Mouse (Mus musculus): ENCODE measurements around the gene Cyp27a1.

The Cyp27a1 gene

GRCm38 (mm10) chr1:74713099-74713858, at the start of gene Cyp27a1:
TSS of gene Cyp27a1 (plus strand) at chr1:74713574.
- DNase-seq (ENCODE audit: low spot score): peak; percentile 84

GRCm38 (mm10) chr1:74665153-74665552, 48.2 kb upstream of the Cyp27a1 start:
- no peak for DNase-seq (ENCODE audit: low spot score)

GRCm38 (mm10) chr1:74668371-74668770, 45.0 kb upstream of the Cyp27a1 start:
- no peak for DNase-seq (ENCODE audit: low spot score)

GRCm38 (mm10) chr1:74672731-74673130, 40.6 kb upstream of the Cyp27a1 start:
- DNase-seq (ENCODE audit: low spot score): no peak

DNA sequence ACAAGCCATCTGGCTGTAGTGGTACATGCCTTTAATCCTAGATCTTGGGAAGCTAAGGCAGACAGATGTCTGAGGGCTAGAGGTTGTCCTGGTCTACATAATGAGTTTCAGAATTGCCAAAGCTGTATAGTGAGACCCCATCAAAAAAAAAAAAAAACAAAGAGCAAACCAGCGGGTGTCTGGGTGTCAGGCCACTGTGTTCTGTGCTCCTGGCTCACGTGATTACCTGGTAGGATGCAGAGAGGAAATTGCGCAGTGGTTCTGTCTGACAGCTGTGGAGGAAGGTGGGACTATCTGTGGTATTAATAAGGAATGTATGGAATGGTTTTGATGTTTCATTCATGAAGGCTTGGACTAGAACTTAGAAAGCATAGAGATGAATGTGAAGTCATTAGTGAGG, 36.5 kb upstream of the Cyp27a1 start:
- no peak for DNase-seq (ENCODE audit: low spot score)

- DNase-seq (ENCODE audit: low spot score): no peak
These were observed 35.5 kb upstream of the Cyp27a1 start for GRCm38 (mm10) chr1:74677843-74678242.

GRCm38 (mm10) chr1:74687131-74687530, 26.2 kb upstream of the Cyp27a1 start:
- DNase-seq (ENCODE audit: low spot score): no peak

GRCm38 (mm10) chr1:74693891-74694583, 19.3 kb upstream of the Cyp27a1 start:
- DNase-seq (ENCODE audit: low spot score): no peak

DNA sequence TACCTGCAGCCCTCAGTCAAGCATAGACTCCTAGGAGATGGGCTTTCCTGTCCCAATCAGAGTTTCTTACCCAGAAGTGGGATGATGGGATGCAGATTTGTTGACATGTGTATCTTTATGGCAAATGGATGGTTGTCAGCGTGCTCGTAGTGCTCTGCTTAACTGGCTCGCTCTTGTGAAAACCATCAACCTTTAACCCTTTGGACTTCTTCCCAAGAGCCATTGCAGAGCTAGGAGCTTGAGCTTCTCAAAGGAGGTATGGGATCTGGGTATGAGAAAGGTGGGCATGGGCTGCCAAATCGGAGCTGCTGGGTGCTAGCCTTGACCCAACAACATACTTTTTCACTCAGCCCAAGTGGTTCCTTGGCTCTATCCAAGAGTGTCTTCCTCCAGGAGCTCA, 17.5 kb upstream of the Cyp27a1 start:
- DNase-seq (ENCODE audit: low spot score): no peak

DNA sequence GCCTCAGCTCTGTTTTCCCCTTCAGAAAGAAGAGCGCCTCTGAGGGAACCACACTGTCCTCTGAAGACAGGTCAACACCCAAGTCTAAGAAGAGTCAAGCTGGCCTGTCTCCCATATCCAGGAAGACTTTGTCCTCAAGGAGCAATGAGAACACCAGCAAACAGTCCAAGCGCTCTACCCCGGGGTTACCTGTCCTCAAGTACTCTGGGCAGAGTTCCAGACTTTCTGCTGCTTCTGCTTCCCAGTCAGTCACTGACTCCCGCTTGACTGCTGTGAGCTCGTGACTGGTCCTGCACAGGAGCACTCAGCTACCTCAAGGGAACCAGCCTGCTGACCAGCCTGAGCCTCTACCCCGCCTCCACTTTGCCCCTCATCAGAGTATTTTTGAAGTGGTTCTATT, 16.0 kb upstream of the Cyp27a1 start:
- DNase-seq (ENCODE audit: low spot score): no peak

DNA sequence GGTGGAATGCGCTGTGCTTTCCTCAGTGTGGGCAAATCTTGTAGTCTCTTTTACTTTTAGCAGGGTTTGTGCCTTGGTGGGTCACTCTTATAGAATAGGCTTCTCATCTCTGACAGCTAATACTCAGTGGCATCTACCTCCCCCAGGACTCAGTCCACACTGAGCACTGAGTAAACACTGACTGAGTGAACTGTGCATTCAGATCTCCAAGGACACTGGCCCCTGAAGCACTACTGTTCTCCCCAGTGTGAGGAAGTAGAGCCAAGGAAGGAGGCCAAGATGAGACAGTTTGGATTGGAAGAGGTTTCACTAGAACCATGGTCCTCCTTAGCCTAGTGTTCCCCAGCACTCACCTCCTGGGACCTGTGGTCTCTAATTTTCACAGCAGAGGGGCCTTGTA, 15.0 kb upstream of the Cyp27a1 start:
- no peak for DNase-seq (ENCODE audit: low spot score)

- no peak for DNase-seq (ENCODE audit: low spot score)
These were observed 14.6 kb upstream of the Cyp27a1 start for GRCm38 (mm10) chr1:74698791-74699190.

DNA sequence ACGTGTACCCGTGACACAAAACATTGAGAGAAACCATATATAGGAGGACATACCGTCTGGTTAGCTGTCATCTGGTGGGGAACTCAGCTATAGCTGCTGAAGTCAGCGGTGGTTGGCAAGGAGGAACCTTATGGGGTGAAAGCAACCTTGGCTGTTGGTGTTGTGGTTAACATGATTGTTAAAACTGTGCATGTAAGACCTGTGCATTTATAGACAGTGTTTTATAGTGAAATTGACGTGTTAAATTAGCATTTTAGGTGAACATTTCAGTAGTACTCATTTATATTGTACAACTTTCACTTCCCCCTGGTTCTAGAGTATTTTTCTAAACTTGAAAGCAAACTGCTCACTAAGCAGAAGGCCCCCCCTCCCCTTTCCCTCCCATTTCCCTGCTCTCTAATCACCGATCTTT, 11.2 kb upstream of the Cyp27a1 start:
- DNase-seq (ENCODE audit: low spot score): no peak

DNA sequence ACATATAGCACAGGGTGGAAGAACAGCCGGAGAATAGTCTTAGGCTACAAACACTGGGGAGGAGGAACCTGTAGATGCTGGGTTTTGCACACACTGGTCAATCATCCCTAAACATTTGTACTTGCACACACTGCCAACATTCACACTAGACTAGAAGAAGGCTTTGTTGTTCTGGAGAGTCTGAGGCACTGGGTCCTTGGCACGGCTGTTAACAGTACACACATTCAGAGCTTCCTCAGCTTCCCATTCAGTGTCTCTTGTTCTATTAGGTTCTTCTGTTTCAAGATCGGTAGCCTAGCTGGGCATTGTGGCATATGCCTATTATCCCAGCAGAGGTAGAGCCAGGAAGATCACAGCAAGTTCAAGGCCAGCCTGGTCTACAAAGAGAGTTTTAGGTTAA, 9.2 kb upstream of the Cyp27a1 start:
- DNase-seq (ENCODE audit: low spot score): no peak

DNA sequence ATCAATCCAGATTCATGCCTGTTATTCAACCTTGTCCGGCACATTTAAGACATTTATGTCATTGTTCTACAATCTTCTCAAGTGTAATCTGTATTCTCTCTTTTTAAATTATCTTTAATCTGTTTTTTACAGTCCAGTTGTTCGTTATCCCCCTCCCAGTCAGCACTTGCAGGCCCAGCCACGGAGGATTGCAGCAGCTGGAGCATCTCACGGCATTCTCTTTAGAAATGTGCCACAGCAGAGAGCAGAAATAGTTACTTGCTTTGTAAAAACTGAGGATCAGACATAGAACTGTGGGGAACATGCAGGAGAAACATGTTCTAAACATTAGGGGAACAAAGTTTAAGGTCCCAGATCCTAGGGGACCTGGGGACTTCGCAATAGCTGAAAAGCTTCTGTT, 8.4 kb upstream of the Cyp27a1 start:
- DNase-seq (ENCODE audit: low spot score): no peak

- no peak for DNase-seq (ENCODE audit: low spot score)
These were observed 3.8 kb upstream of the Cyp27a1 start for GRCm38 (mm10) chr1:74709566-74709965.

- DNase-seq (ENCODE audit: low spot score): no peak
These were observed 1.3 kb upstream of the Cyp27a1 start for GRCm38 (mm10) chr1:74712046-74712445.

DNA sequence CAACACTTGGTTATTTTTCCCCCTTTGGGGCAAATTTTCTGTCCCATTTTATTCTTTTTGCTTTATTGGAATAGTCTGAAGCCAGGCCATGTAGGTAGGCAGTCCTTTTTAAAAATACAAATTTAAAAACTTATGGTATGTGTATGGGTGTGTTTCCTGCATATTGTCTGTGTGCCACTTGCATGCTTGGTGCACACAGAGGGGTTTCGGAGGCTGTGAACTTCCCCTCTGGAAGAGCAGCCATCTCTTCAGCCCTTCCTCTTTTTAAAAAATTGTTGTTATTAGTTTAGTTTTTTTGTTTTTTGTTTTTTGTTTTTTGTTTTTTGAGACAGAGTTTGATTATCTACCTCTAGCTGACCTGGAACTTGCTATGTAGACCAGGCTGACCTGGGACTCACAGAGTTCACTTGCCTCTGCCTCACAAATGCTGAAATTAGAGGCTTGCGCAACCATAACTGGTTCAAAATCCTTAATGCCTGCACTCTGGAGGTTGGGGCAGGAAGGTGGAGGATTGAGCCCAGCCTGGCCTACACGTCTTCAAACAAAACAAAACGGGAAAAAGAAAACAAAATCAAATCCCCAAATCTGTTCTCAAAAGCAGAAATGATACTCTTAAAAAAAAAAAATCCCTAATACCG, 794 bp upstream of the Cyp27a1 start:
- DNase-seq (ENCODE audit: low spot score): no peak

DNA sequence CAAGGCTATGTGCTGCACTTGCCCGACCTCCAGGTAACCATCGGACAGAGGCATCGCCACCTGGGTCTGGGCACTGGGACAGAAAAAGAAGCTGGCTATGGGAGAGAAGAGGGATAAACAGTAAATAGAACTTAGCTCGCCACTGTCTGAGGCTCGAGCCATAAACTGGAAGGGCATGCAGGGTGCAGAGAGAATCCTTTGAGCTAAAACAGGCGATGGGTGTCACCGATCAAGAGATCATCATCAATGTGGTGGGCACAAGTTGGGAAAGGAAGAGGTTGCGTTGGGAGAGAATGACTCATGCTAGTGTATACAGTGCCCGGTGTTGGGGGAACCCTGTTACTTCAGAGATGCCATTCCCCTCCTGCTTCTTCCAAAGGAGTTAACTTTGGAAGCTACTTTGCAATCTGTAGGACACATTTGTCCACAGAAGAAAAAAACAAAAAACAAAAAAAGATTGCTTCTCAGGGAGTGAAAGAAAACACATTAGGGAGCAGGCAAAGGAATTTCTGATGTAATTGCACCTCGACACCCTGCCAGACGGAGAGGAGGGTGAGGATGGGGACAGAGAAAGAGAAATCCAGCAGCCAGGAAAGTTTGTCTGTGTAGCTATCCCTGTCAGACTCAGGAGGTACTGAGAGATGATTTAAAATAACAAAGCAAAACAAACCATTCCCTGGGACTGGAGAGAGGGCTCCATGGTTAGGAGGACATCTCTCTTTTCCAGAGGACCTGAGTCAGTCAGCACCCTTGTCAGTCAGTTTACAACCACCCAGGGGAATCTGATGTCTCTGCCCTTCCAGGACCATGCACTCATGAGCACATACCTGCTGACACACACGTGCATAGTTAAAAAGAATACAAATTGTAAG, 721 bp downstream of the Cyp27a1 start:
- no peak for DNase-seq (ENCODE audit: low spot score)

DNA sequence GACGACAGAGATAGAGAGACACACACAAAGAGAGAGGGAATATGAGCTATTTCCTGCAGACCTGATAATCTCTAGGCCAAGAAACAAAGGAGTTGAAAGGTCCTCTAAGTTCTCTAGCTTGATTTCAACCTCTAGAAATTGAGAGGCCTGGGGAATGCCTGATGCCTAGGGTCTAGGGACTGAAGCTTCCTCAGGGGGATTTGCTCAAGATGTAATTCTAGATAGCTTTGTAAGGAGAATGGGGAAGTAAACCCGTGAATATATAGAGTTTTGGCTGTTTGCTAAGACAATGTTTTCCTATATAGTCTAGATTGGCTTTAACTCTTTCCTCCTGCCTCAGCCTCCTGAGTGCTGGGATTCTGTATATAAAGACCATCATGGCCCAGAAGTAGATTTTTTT, 1.6 kb downstream of the Cyp27a1 start:
- DNase-seq (ENCODE audit: low spot score): no peak

- peak; percentile 72 for DNase-seq (ENCODE audit: low spot score)
These were observed 2.1 kb downstream of the Cyp27a1 start for GRCm38 (mm10) chr1:74715468-74715867.

GRCm38 (mm10) chr1:74715886-74716285, 2.5 kb downstream of the Cyp27a1 start:
- no peak for DNase-seq (ENCODE audit: low spot score)

All from embryo, embryonic 10 days (tissue).